Mouse (Mus musculus): ENCODE measurements around the gene Myo15.

Gene Myo15

GRCm38 (mm10) chr11:60508950-60509349 lies 39.8 kb downstream of the Myo15 start:
- 16% methylated on average over 11 of the region's 11 CpGs for WGBS

- WGBS = 2% methylated on average over 25 of the region's 25 CpGs
These were observed 40.4 kb downstream of the Myo15 start for GRCm38 (mm10) chr11:60509500-60509899.

- 67% methylated on average over 1 of the region's 1 CpGs for WGBS
These were observed 42.8 kb downstream of the Myo15 start for GRCm38 (mm10) chr11:60511893-60512292.

- WGBS = 88% methylated on average over 2 of the region's 2 CpGs
These were observed 43.4 kb downstream of the Myo15 start for GRCm38 (mm10) chr11:60512520-60512919.

- WGBS = 81% methylated on average over 2 of the region's 2 CpGs
These were observed 45.8 kb downstream of the Myo15 start for GRCm38 (mm10) chr11:60514941-60515340.

- 85% methylated on average over 4 of the region's 4 CpGs for WGBS
These were observed 49.2 kb downstream of the Myo15 start for GRCm38 (mm10) chr11:60518305-60518704.

GRCm38 (mm10) chr11:60522027-60522426 lies 52.9 kb downstream of the Myo15 start:
- WGBS = 80% methylated on average over 5 of the region's 5 CpGs

GRCm38 (mm10) chr11:60522661-60523365 lies 53.7 kb downstream of the Myo15 start:
- WGBS = 93% methylated on average over 6 of the region's 6 CpGs

- WGBS = 60% methylated on average over 4 of the region's 4 CpGs
These were observed 57.3 kb downstream of the Myo15 start for GRCm38 (mm10) chr11:60526461-60526860.

- WGBS = 84% methylated on average over 2 of the region's 2 CpGs
These were observed 66.5 kb downstream of the Myo15 start for GRCm38 (mm10) chr11:60535676-60536075.

GRCm38 (mm10) chr11:60536180-60536858 lies 67.2 kb downstream of the Myo15 start, which contains the start of gene Alkbh5:
Gene Alkbh5, plus strand, starts transcription at chr11:60536381.
- WGBS = 18% methylated on average over 9 of the region's 9 CpGs

GRCm38 (mm10) chr11:60536859-60537467 lies 67.8 kb downstream of the Myo15 start:
- under 1% methylated on average over 37 of the region's 37 CpGs for WGBS

GRCm38 (mm10) chr11:60537468-60538347 lies 68.6 kb downstream of the Myo15 start:
- under 1% methylated on average over 91 of the region's 91 CpGs for WGBS

- under 1% methylated on average over 93 of the region's 93 CpGs for WGBS
These were observed 69.5 kb downstream of the Myo15 start for GRCm38 (mm10) chr11:60538371-60539281.

GRCm38 (mm10) chr11:60539540-60539939 lies 70.4 kb downstream of the Myo15 start:
- WGBS = 8% methylated on average over 2 of the region's 2 CpGs

- 4% methylated on average over 4 of the region's 4 CpGs for WGBS
These were observed 71.0 kb downstream of the Myo15 start for GRCm38 (mm10) chr11:60540002-60540610.

- WGBS = 52% methylated on average over 2 of the region's 2 CpGs
These were observed 71.6 kb downstream of the Myo15 start for GRCm38 (mm10) chr11:60540761-60541160.

- 80% methylated on average over 6 of the region's 6 CpGs for whole genome bisulfite sequencing
These were observed 72.7 kb downstream of the Myo15 start for GRCm38 (mm10) chr11:60541831-60542230.

- WGBS = 84% methylated on average over 5 of the region's 5 CpGs
These were observed 74.1 kb downstream of the Myo15 start for GRCm38 (mm10) chr11:60543211-60543610.

- 49% methylated on average over 4 of the region's 4 CpGs for WGBS
These were observed 76.3 kb downstream of the Myo15 start for GRCm38 (mm10) chr11:60545433-60545832.

All from cerebral cortex, adult 2 months (tissue).